Mouse (Mus musculus) midbrain, embryonic 11.5 days (tissue): ENCODE results near the gene Fam151b. TPM values are rescaled to one million over a fixed set of nuclear protein-coding genes. Genes with fewer than 3 reads are reported as not detected.

ENCODE experiments used
- ATAC-seq: fragments of 200-750 bp; cut with Nextera tagmentation; 2 replicates; pipeline ENCODE4 v1.8.0; 2017; ENCODE audit warnings: moderate TSS enrichment, moderate library complexity; ENCODE audit not compliant: low FRiP score
- DNase-seq: peaks from one replicate; pipeline ENCODE4 v3.0.0; 2015; ENCODE audit warnings: low spot score; ENCODE audit errors: missing footprints
- H3K27ac ChIP-seq: fragments of 300-500 bp; sonication (generic); 2 replicates; pipeline ENCODE4 v1.5.1; 2014; ENCODE audit warnings: low read depth, low read length
- H3K27me3 ChIP-seq: fragments of 300-500 bp; sonication (generic); 2 replicates; pipeline ENCODE4 v1.6.1; 2014; ENCODE audit warnings: mild to moderate bottlenecking, low read length, moderate library complexity, mixed read lengths; ENCODE audit not compliant: control insufficient read depth, insufficient read depth
- H3K36me3 ChIP-seq: fragments of 300-500 bp; sonication (generic); 2 replicates; pipeline ENCODE4 v1.6.1; 2014; ENCODE audit warnings: mild to moderate bottlenecking, low read length, moderate library complexity, mixed read lengths; ENCODE audit not compliant: control insufficient read depth, insufficient read depth
- H3K4me1 ChIP-seq: fragments of 300-500 bp; sonication (generic); 2 replicates; pipeline ENCODE4 v1.6.1; 2014; ENCODE audit warnings: low read length; ENCODE audit not compliant: control insufficient read depth, insufficient read depth
- H3K4me2 ChIP-seq: fragments of 300-500 bp; sonication (generic); 2 replicates; pipeline ENCODE4 v1.6.1; 2014; ENCODE audit warnings: mild to moderate bottlenecking, moderate library complexity
- H3K4me3 ChIP-seq: fragments of 300-500 bp; sonication (generic); 2 replicates; pipeline ENCODE4 v1.5.1; 2014; ENCODE audit warnings: low read depth, low read length
- H3K9ac ChIP-seq: fragments of 300-500 bp; sonication (generic); 2 replicates; pipeline ENCODE4 v1.6.1; 2014; ENCODE audit warnings: low read length
- H3K9me3 ChIP-seq: fragments of 300-500 bp; sonication (generic); 2 replicates; pipeline ENCODE4 v1.6.1; 2016; ENCODE audit warnings: low read length; ENCODE audit not compliant: control insufficient read depth
- WGBS: fragments of 180-500 bp; shearing (Covaris S2); extraction: QIAGEN DNeasy Blood & Tissue Kit; methylation state at CpG from one replicate; pipeline ENCODE4 v1.1.7; 2014; 5-methylcytosine and 5-hydroxymethylcytosine counted together
- polyA plus RNA-seq: library from polyadenylated mRNA; unstranded; fragments of >200 nt; fragmentation: Nextera tagmentation; extraction: Ambion mirVana; gene quantifications from 2 replicates; pipeline ENCODE4 v1.2.1, GENCODE M21; 2014

Fam151b gene
- polyA plus RNA-seq, 1 experiment from 2014 or later, result not detected

DNA sequence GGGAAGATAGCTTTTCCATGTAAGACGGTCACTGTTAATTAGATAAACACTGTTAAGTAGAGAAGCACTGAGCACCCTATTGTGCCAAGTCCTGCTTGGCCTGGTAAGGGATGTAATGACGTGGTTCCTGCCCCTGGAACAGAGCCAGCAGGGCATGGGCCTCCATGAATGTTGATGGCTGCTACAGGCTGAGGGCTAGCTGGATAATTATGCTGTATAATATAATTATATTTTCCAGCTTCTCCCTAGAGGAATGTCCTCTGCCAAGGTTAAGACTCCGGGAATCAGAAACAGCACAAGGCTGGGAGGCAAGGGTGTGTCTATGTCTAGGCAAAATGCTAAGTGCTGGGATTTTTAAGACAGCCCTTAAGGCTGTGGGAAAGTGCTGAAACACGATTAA, 7.0 kb upstream of the Fam151b start:
- no peaks in the 10 kb centered on the region for H3K36me3 ChIP-seq
- H3K4me2 ChIP-seq, result no peak overlapping the region
- no peak overlapping the region for H3K27ac ChIP-seq
- no peak for ATAC-seq
- H3K4me1 ChIP-seq, result no peaks in the 10 kb centered on the region
- WGBS, result 83% methylated on average over 4 of the region's 4 CpGs
- no peak for DNase-seq
- H3K27me3 ChIP-seq, result no peaks in the 10 kb centered on the region
- H3K4me3 ChIP-seq, result no peak overlapping the region
- no peak overlapping the region for H3K9ac ChIP-seq
- H3K9me3 ChIP-seq, result no peaks in the 10 kb centered on the region

DNA sequence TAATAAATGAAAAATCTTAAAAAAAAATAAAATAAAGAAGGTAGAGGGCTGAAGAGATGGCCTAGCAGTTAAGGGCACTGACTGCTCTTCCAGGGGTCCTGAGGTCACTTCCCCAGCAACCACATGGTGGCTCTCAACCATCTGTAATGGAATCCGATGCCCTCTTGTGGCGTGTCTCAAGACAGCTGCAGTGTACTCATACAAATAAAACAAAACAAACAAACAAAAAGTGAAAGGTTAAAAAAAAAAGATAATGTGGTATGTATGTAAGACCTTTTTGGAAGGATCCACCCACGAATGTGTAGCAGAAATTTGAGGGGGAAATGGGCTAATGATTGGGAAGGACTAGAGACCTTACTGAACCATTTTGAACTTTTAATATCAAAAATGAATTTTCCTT, 467 bp downstream of the Fam151b start:
- no peaks in the 10 kb centered on the region; the same call in 1 of the 2 replicates for H3K4me1 ChIP-seq
- peak overlapping the region; percentile 67 for H3K4me2 ChIP-seq
- H3K27ac ChIP-seq, result no peak overlapping the region
- no peaks in the 10 kb centered on the region for H3K36me3 ChIP-seq
- peak overlapping the region; percentile 62 for H3K9ac ChIP-seq
- H3K9me3 ChIP-seq, result no peaks in the 10 kb centered on the region
- DNase-seq, result peak; percentile 90
- H3K27me3 ChIP-seq, result no peaks in the 10 kb centered on the region
- peak overlapping the region; percentile 39 for H3K4me3 ChIP-seq
- peak; percentile 68 for ATAC-seq
- WGBS, result 7% methylated on average over 3 of the region's 3 CpGs

DNA sequence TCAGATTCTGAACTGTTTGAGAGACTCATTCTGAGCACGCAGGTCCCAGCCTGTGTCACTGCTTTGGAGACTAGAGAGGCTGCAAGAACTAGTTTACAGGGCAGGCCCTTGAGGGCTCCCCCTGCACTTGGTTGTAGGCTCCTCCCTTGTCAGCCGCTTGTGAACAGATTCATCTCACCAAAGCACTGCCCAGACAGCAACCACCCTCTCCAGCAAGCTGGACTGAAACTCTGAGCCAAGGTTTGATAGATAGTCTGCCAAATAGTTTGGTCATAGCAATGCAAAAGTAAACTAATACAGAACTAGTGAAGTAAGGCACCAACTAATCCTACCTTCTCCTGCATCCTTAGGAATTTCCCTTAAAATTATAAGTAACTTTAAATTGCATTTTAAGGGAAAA, 13.7 kb downstream of the Fam151b start:
- DNase-seq (no peak), ATAC-seq (no peak)
- Histone ChIP-seq H3K9ac (no peak overlapping the region), H3K36me3 (no peaks in the 10 kb centered on the region), H3K9me3 (no peaks in the 10 kb centered on the region), H3K4me3 (no peak overlapping the region), H3K4me2 (no peak overlapping the region), H3K27me3 (no peaks in the 10 kb centered on the region), H3K4me1 (no peaks in the 10 kb centered on the region), H3K27ac (no peak overlapping the region)
- 82% methylated on average over 2 of the region's 2 CpGs for WGBS

DNA sequence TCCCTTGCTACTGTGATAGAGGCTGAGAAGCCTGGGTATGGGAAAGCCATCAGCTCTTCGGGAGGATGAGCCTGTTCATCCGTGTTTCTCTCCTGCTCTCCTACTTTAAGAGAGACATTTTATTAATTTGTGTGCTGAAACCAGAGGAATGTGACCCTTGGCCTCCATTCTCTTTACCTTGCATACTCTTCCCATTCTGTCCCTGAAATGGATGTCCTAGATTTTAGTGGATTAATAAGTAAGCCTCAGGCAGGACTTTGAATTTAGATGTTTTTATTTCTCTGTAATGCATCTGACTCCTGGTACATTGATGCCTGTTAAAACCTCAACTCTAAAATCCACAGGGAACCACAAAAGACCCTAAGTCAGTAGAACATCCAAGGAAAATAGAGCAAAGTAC, 14.4 kb downstream of the Fam151b start:
- Histone ChIP-seq H3K4me2 (no peak overlapping the region), H3K9me3 (no peaks in the 10 kb centered on the region), H3K27ac (no peak overlapping the region), H3K4me3 (no peak overlapping the region), H3K4me1 (no peaks in the 10 kb centered on the region), H3K27me3 (no peaks in the 10 kb centered on the region), H3K36me3 (no peaks in the 10 kb centered on the region), H3K9ac (no peak overlapping the region)
- no peak for DNase-seq
- no peak for ATAC-seq
- 73% methylated on average over 2 of the region's 2 CpGs for WGBS

DNA sequence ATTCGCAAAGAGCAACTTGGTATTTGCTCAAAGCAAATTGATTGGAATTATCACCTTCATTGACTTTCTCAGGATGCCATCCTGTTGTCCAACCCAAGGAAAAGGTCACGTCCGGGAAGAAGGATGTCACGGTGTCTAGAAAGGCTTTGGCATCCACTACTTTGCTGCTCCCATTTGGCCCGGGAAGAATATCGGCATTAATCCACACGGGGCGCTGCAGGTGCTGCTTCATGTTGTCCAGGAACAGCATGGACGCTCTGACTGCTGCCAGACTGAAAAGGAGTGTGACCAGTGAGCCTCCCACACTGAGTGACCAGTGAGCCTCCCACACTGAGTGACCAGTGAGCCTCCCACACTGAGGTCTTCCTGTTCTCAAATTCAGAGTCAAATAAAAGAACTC, 15.9 kb downstream of the Fam151b start:
- Histone ChIP-seq H3K4me2 (no peak overlapping the region), H3K9me3 (no peaks in the 10 kb centered on the region), H3K9ac (no peak overlapping the region), H3K27ac (no peak overlapping the region), H3K36me3 (no peaks in the 10 kb centered on the region), H3K4me3 (no peak overlapping the region), H3K27me3 (no peaks in the 10 kb centered on the region), H3K4me1 (no peaks in the 10 kb centered on the region)
- 73% methylated on average over 9 of the region's 9 CpGs for WGBS
- no peak for ATAC-seq
- DNase-seq, result no peak

DNA sequence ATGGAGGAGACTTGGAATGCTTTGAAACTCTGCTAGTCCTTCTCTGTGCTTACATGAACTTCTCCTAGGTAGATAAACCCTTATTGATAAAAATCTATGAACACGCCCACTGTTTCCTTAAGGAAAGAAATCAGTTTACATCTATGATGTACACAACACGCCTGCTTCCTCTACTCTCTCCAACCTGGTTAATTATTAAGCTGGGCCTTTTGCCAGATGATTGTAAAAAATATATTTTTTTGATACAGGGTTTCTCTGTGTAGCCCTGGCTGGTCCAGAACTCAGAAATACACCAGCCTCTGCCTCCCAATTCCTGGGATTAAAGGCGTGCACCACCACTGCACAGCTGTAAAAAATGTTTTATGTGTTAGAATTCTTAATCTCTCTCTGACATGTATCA, 19.1 kb downstream of the Fam151b start:
- DNase-seq (no peak), ATAC-seq (no peak)
- WGBS, result 90% methylated on average over 3 of the region's 3 CpGs
- Histone ChIP-seq H3K27me3 (no peaks in the 10 kb centered on the region), H3K36me3 (no peaks in the 10 kb centered on the region), H3K27ac (no peak overlapping the region), H3K9ac (no peak overlapping the region), H3K9me3 (no peaks in the 10 kb centered on the region), H3K4me2 (no peak overlapping the region), H3K4me1 (no peaks in the 10 kb centered on the region), H3K4me3 (no peak overlapping the region)

DNA sequence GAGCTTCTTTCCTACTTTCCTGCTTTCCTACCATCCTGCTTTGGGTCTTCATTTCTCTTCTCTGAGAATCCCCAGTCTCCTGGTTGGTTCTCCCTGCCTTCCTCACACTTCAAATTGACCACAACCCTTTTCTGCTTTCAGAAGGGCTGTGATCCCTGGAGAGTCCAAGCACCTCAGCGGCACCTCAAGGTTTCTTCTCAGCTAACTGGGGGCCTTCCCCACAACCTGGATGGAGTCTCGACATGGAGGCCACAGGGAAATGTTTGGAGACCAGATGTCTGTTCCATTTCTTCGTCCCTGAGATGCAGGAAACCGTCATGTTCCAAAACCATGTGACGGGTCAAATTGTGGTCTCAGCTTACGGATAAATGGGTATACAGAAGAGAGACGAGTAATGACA, 36.9 kb downstream of the Fam151b start:
- ATAC-seq, result no peak
- Histone ChIP-seq H3K27me3 (no peaks in the 10 kb centered on the region), H3K4me2 (no peak overlapping the region), H3K4me3 (no peak overlapping the region), H3K9me3 (no peaks in the 10 kb centered on the region), H3K4me1 (no peaks in the 10 kb centered on the region), H3K36me3 (no peaks in the 10 kb centered on the region), H3K9ac (no peak overlapping the region), H3K27ac (no peak overlapping the region)
- DNase-seq, result no peak
- 92% methylated on average over 7 of the region's 7 CpGs for WGBS

DNA sequence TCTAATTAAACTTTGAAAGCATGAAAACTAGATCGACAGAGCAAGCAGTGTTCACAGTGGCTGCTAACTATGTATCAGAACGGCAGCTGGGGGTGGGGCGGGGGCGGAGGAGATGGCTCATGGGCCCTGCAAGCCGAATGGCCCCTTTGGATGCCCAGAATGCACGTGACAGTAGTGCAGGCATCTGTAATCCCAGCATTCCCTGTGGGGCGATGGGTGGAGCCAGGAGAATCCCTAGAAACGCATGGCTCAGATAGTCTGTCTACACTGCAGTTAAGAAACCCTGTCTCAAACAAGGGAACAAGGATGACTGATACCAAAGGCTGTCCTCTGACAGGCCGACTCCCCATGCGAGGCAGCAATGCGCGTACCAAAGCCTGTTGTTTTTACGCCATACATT, 43.5 kb downstream of the Fam151b start:
- H3K4me2 ChIP-seq, result no peak overlapping the region
- no peaks in the 10 kb centered on the region for H3K4me1 ChIP-seq
- no peak overlapping the region for H3K27ac ChIP-seq
- 76% methylated on average over 13 of the region's 13 CpGs for WGBS
- DNase-seq (no peak), ATAC-seq (no peak)
- H3K36me3 ChIP-seq, result no peaks in the 10 kb centered on the region
- H3K27me3 ChIP-seq, result no peaks in the 10 kb centered on the region
- H3K9me3 ChIP-seq, result no peaks in the 10 kb centered on the region
- H3K4me3 ChIP-seq, result no peak overlapping the region
- no peak overlapping the region for H3K9ac ChIP-seq

DNA sequence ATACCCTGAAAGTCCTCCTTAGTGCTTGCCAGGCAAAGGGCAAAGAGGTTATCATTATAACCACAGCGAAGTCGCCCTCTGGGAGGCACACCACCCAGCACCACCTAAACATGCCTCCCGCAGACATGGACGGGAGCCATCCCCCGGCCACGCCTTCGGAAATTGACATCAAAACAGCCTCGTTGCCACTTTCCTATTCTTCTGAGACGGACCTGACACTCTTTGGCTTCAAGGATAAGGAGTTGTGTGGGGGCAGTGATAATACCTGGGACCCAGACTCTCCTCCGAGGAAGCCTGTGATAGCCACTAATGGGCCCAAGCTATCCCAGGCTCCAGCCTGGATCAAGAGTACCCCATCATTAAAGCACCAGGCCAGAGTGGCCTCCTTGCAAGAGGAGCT, 45.2 kb downstream of the Fam151b start:
- Histone ChIP-seq H3K9ac (no peak overlapping the region), H3K36me3 (no peaks in the 10 kb centered on the region), H3K9me3 (no peaks in the 10 kb centered on the region), H3K4me2 (no peak overlapping the region), H3K4me3 (no peak overlapping the region), H3K4me1 (no peaks in the 10 kb centered on the region), H3K27ac (no peak overlapping the region), H3K27me3 (no peaks in the 10 kb centered on the region)
- ATAC-seq (no peak), DNase-seq (no peak)
- 92% methylated on average over 10 of the region's 10 CpGs for WGBS

DNA sequence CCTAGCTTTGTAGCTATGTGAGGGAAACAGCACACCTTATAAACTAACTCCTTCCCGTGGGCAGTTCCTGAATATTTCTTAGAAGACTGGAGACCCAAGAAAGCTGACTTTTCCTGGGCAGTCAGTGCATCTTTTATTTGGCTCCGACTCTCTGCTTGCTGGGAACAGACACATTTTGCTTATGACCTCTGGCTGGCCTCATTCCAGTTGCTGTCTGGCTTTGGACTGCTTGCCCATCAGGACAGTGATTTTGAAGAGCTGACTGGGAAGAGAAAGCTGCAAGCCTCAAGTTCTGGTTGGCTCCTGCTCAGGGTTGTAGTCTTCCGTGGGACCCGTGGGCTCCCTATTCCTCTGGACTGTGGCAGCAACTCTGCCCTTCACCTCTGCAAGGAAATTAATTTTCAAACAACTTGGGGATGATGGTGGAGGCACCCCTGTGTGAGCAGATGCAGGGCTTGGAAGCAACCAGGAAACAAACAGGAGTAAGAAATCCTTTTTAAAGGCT, 56.4 kb downstream of the Fam151b start:
- peaks cover 36% of the 10 kb centered on the region for H3K27me3 ChIP-seq
- DNase-seq (no peak), ATAC-seq (no peak)
- H3K36me3 ChIP-seq, result no peaks in the 10 kb centered on the region
- no peak overlapping the region for H3K9ac ChIP-seq
- no peak overlapping the region for H3K4me2 ChIP-seq
- peaks cover 10% of the 10 kb centered on the region for H3K4me1 ChIP-seq
- no peak overlapping the region for H3K27ac ChIP-seq
- no peak overlapping the region for H3K4me3 ChIP-seq
- no peaks in the 10 kb centered on the region for H3K9me3 ChIP-seq
- 35% methylated on average over 4 of the region's 4 CpGs for WGBS
